Mouse (Mus musculus): Measurements from ENCODE around the gene Fkbp10. TPM values are rescaled to one million over a fixed set of nuclear protein-coding genes. Genes with fewer than 3 reads are reported as not detected.

Fkbp10 gene
- polyA plus RNA-seq, 1 experiment from 2014 or later = 89.3 TPM

- H3K9me3 ChIP-seq (replicated peaks; ENCODE audit: control insufficient read depth, low read length) = no peaks in the 10 kb centered on the region
- H3K27ac ChIP-seq (ENCODE audit: low read depth, low read length) = no peak overlapping the region
- no peak for ATAC-seq (replicated peaks; ENCODE audit: insufficient number of reproducible peaks, low FRiP score, low TSS enrichment)
- peaks cover 66% of the 10 kb centered on the region for H3K36me3 ChIP-seq (ENCODE audit: control insufficient read depth, insufficient read depth, low read length)
- 88% methylated on average over 5 of the region's 5 CpGs for WGBS (ENCODE audit: insufficient replicate concordance)
- H3K9ac ChIP-seq (ENCODE audit: low read depth, low read length) = no peak overlapping the region
- H3K4me1 ChIP-seq (ENCODE audit: control insufficient read depth, insufficient read depth, low read length) = no peaks in the 10 kb centered on the region
- no peak overlapping the region for H3K4me2 ChIP-seq
- no peak overlapping the region for H3K4me3 ChIP-seq (ENCODE audit: low read depth, low read length)
- H3K27me3 ChIP-seq (ENCODE audit: control insufficient read depth, insufficient read depth, low read length) = no peaks in the 10 kb centered on the region
These were observed 37.1 kb upstream of the Fkbp10 start for GRCm38 (mm10) chr11:100378446-100378845.

DNA sequence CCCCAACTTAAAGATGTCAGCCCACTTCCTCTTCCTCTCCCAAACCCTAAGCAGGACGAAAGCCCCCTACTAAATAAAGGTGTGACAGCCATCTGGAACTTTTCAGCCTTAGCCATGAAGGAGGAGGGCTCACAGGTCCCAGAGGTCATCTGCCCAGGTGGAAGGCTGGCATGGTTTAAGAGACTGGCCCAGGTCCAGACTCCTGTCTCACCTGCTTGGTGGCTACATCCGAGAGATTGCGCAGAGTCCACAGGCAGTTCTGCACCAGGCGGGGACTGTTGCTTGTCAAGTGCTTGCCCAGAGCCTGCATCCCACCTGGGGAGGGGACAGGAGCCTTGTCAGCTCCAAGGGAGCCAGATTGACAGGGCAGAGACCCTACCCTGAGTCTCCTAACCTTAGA lies 36.2 kb upstream of the Fkbp10 start:
- Histone ChIP-seq H3K4me3 (ENCODE audit: low read depth, low read length) (no peak overlapping the region), H3K9ac (ENCODE audit: low read depth, low read length) (no peak overlapping the region), H3K27me3 (ENCODE audit: control insufficient read depth, insufficient read depth, low read length) (no peaks in the 10 kb centered on the region), H3K4me2 (no peak overlapping the region), H3K27ac (ENCODE audit: low read depth, low read length) (no peak overlapping the region), H3K9me3 (replicated peaks; ENCODE audit: control insufficient read depth, low read length) (no peaks in the 10 kb centered on the region), H3K4me1 (ENCODE audit: control insufficient read depth, insufficient read depth, low read length) (no peaks in the 10 kb centered on the region), H3K36me3 (ENCODE audit: control insufficient read depth, insufficient read depth, low read length) (peaks cover 66% of the 10 kb centered on the region)
- WGBS (ENCODE audit: insufficient replicate concordance) = 82% methylated on average over 4 of the region's 4 CpGs
- ATAC-seq (replicated peaks; ENCODE audit: insufficient number of reproducible peaks, low FRiP score, low TSS enrichment) = no peak

DNA sequence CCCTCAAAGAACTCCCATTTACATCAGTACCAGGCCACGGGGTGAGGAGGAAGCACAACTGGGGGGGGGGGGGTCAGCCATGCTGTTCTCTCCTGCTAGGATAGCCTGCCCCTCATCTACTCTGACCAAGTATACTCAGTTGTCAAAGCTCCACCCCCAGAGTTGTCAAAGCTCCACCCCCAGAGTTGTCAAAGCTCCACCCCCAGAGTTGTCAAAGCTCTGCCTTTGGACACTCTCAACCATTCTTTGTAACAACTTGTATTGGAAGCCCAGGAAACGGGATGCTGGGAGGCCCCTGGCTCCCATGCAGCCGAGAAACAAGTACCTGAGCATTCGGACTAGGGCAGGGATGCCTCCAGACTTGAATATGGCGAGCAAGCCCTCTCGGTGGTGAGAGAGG lies 32.8 kb upstream of the Fkbp10 start:
- Histone ChIP-seq H3K4me1 (ENCODE audit: control insufficient read depth, insufficient read depth, low read length) (peaks cover 15% of the 10 kb centered on the region), H3K27me3 (ENCODE audit: control insufficient read depth, insufficient read depth, low read length) (no peaks in the 10 kb centered on the region), H3K27ac (ENCODE audit: low read depth, low read length) (no peak overlapping the region), H3K4me3 (ENCODE audit: low read depth, low read length) (no peak overlapping the region), H3K4me2 (no peak overlapping the region; the same call in 1 of the 2 replicates), H3K36me3 (ENCODE audit: control insufficient read depth, insufficient read depth, low read length) (peaks cover 50% of the 10 kb centered on the region), H3K9me3 (replicated peaks; ENCODE audit: control insufficient read depth, low read length) (no peaks in the 10 kb centered on the region), H3K9ac (ENCODE audit: low read depth, low read length) (no peak overlapping the region)
- WGBS (ENCODE audit: insufficient replicate concordance) = 85% methylated on average over 6 of the region's 6 CpGs
- ATAC-seq (replicated peaks; ENCODE audit: insufficient number of reproducible peaks, low FRiP score, low TSS enrichment) = no peak

- WGBS (ENCODE audit: insufficient replicate concordance) = 87% methylated on average over 3 of the region's 3 CpGs
- no peak overlapping the region for H3K4me3 ChIP-seq (ENCODE audit: low read depth, low read length)
- peaks cover 38% of the 10 kb centered on the region for H3K36me3 ChIP-seq (ENCODE audit: control insufficient read depth, insufficient read depth, low read length)
- H3K27me3 ChIP-seq (ENCODE audit: control insufficient read depth, insufficient read depth, low read length) = no peaks in the 10 kb centered on the region
- no peak overlapping the region for H3K4me2 ChIP-seq
- H3K27ac ChIP-seq (ENCODE audit: low read depth, low read length) = no peak overlapping the region
- H3K9me3 ChIP-seq (replicated peaks; ENCODE audit: control insufficient read depth, low read length) = no peaks in the 10 kb centered on the region
- H3K4me1 ChIP-seq (ENCODE audit: control insufficient read depth, insufficient read depth, low read length) = peaks cover 36% of the 10 kb centered on the region
- no peak overlapping the region for H3K9ac ChIP-seq (ENCODE audit: low read depth, low read length)
- no peak for ATAC-seq (replicated peaks; ENCODE audit: insufficient number of reproducible peaks, low FRiP score, low TSS enrichment)
These were observed 30.5 kb upstream of the Fkbp10 start for GRCm38 (mm10) chr11:100385016-100385415.

DNA sequence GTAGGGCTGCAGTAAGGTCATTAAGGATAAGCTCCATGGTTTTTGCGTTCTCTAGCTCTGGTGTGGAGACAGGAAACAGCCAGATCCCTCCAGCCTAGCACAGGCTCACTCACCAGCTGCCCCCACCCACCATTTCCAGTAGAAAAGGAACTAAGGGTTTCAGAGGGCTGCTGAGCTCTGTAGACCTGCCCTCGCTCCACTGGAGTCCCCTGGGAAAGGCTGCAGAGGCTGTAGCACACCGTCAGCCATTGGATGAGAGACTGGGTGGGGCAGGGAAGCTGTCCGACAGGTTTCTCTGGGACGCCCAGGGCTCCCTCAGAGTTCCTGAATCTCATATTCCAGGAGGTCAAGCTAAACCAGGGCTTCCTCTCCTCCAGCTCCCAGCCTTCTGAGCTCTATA lies 28.9 kb upstream of the Fkbp10 start:
- Histone ChIP-seq H3K4me3 (ENCODE audit: low read depth, low read length) (no peak overlapping the region), H3K27me3 (ENCODE audit: control insufficient read depth, insufficient read depth, low read length) (no peaks in the 10 kb centered on the region), H3K36me3 (ENCODE audit: control insufficient read depth, insufficient read depth, low read length) (peaks cover 29% of the 10 kb centered on the region), H3K9me3 (replicated peaks; ENCODE audit: control insufficient read depth, low read length) (no peaks in the 10 kb centered on the region), H3K27ac (ENCODE audit: low read depth, low read length) (no peak overlapping the region), H3K4me1 (ENCODE audit: control insufficient read depth, insufficient read depth, low read length) (peaks cover 51% of the 10 kb centered on the region), H3K4me2 (no peak overlapping the region), H3K9ac (ENCODE audit: low read depth, low read length) (no peak overlapping the region)
- no peak for ATAC-seq (replicated peaks; ENCODE audit: insufficient number of reproducible peaks, low FRiP score, low TSS enrichment)
- WGBS (ENCODE audit: insufficient replicate concordance) = 59% methylated on average over 5 of the region's 5 CpGs

DNA sequence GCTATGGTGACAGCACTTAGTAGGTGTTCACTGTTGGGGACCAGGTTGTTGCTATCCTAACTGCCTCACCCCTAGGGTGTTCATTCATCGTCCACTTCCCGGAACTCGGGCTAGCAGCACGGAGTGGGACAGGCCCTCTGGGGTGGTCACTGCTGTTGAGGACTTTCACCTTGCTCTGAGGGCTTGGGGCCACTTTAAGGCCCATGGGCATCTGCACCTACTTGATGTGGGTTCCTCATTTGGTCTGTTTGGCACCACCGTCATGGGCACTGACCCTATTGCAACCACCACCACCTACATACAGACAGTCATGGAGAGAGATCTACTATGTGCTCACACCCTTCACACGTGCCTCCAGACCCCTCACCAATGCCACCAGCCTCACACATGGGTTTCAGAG lies 28.4 kb upstream of the Fkbp10 start:
- 85% methylated on average over 6 of the region's 6 CpGs for WGBS (ENCODE audit: insufficient replicate concordance)
- peaks cover 55% of the 10 kb centered on the region for H3K4me1 ChIP-seq (ENCODE audit: control insufficient read depth, insufficient read depth, low read length)
- no peak for ATAC-seq (replicated peaks; ENCODE audit: insufficient number of reproducible peaks, low FRiP score, low TSS enrichment)

DNA sequence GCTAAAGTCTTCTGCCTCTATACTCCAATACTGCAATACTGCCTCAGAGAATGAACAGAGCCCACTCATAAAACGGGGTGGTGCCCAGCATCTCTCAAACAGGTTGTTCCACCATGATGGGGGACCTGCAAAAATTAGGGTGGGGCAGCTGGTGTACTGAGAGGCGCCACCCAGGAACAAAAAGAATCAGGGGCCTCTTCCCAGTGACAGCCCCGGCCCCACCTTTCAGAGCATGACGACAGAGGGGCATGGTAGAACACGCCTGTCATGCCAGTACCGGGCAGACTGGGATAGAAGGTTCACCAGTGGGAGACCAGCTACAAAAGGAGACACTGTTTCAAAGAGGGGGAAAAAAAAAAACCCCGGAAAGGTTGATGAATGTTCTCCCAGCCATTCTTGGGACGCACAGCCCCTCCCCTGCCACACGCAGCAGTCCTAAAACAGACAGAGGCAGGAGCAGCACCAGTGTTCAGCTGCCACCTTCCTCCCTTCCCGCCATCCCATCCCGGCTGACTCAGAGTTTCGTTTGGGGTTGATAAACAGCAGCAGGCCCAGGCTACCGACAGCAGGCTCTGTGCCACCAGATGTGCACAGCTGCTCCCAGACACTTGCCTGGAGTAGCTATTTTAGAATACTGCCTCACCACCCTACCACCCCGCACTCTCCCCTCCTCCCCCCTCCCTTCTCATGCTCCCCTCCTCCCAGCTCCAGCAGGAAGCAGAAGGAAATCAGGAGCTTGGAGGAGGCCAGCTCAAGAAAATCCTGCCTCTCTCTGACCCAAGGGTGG lies 27.7 kb upstream of the Fkbp10 start:
- Histone ChIP-seq H3K4me2 (peak overlapping the region; percentile 55), H3K36me3 (ENCODE audit: control insufficient read depth, insufficient read depth, low read length) (peaks cover 19% of the 10 kb centered on the region), H3K27ac (ENCODE audit: low read depth, low read length) (peak overlapping the region; percentile 81), H3K9me3 (replicated peaks; ENCODE audit: control insufficient read depth, low read length) (no peaks in the 10 kb centered on the region), H3K27me3 (ENCODE audit: control insufficient read depth, insufficient read depth, low read length) (no peaks in the 10 kb centered on the region), H3K9ac (ENCODE audit: low read depth, low read length) (peak overlapping the region; percentile 43; the same call in 1 of the 2 replicates), H3K4me1 (ENCODE audit: control insufficient read depth, insufficient read depth, low read length) (peaks cover 61% of the 10 kb centered on the region), H3K4me3 (ENCODE audit: low read depth, low read length) (no peak overlapping the region)
- 0 out of 2 replicates have a peak, but pooled peaks have one; percentile 31 for ATAC-seq (replicated peaks; ENCODE audit: insufficient number of reproducible peaks, low FRiP score, low TSS enrichment)
- 31% methylated on average over 14 of the region's 14 CpGs for WGBS (ENCODE audit: insufficient replicate concordance)

More for the DNA sequence above, 28.4 kb upstream of the Fkbp10 start:
- Histone ChIP-seq H3K36me3 (ENCODE audit: control insufficient read depth, insufficient read depth, low read length) (peaks cover 24% of the 10 kb centered on the region), H3K27me3 (ENCODE audit: control insufficient read depth, insufficient read depth, low read length) (no peaks in the 10 kb centered on the region), H3K4me3 (ENCODE audit: low read depth, low read length) (no peak overlapping the region), H3K9ac (ENCODE audit: low read depth, low read length) (0 out of 2 replicates have a peak overlapping the region, but pooled peaks have one; percentile 43), H3K27ac (ENCODE audit: low read depth, low read length) (peak overlapping the region; percentile 81), H3K9me3 (replicated peaks; ENCODE audit: control insufficient read depth, low read length) (no peaks in the 10 kb centered on the region), H3K4me2 (no peak overlapping the region)

- ATAC-seq (replicated peaks; ENCODE audit: insufficient number of reproducible peaks, low FRiP score, low TSS enrichment) = no peak
- H3K27ac ChIP-seq (ENCODE audit: low read depth, low read length) = peak overlapping the region; percentile 81
- peak overlapping the region; percentile 55 for H3K4me2 ChIP-seq
- H3K4me1 ChIP-seq (ENCODE audit: control insufficient read depth, insufficient read depth, low read length) = peaks cover 69% of the 10 kb centered on the region
- H3K36me3 ChIP-seq (ENCODE audit: control insufficient read depth, insufficient read depth, low read length) = peaks cover 12% of the 10 kb centered on the region
- H3K27me3 ChIP-seq (ENCODE audit: control insufficient read depth, insufficient read depth, low read length) = no peaks in the 10 kb centered on the region
- H3K4me3 ChIP-seq (ENCODE audit: low read depth, low read length) = no peak overlapping the region
- 63% methylated on average over 6 of the region's 6 CpGs for WGBS (ENCODE audit: insufficient replicate concordance)
- no peaks in the 10 kb centered on the region for H3K9me3 ChIP-seq (replicated peaks; ENCODE audit: control insufficient read depth, low read length)
- peak overlapping the region; percentile 6; the same call in 1 of the 2 replicates for H3K9ac ChIP-seq (ENCODE audit: low read depth, low read length)
These were observed 26.9 kb upstream of the Fkbp10 start for GRCm38 (mm10) chr11:100388588-100388987.
